Mouse (Mus musculus) ES-E14 (cell line): ENCODE results near the gene Dnajb14. TPM values are rescaled to one million over a fixed set of nuclear protein-coding genes. Genes with fewer than 3 reads are reported as not detected.

Source experiments
- DNase-seq: peaks from one replicate; pipeline ENCODE4 v3.0.0-alpha.2; 2013; ENCODE audit warnings: low read depth, low spot score
- H3K27ac ChIP-seq: 2 replicates; pipeline ENCODE4 v1.5.1; 2012; ENCODE audit warnings: low read depth, mild to moderate bottlenecking, low read length, moderate library complexity, mixed read lengths; ENCODE audit not compliant: poor library complexity, insufficient read depth, severe bottlenecking
- H3K36me3 ChIP-seq: 2 replicates; pipeline ENCODE4 v1.6.1; 2012; ENCODE audit warnings: mild to moderate bottlenecking, low read length, moderate library complexity, mixed read lengths; ENCODE audit not compliant: control insufficient read depth, poor library complexity, insufficient read depth, severe bottlenecking
- H3K4me1 ChIP-seq, 2 experiments: fragments of 150-350 bp in 1 of 2; sonication (generic) in 1 of 2; 2 replicates each; pipeline ENCODE4 v1.6.1; 2012; ENCODE audit warnings: low read length in 2 of 2, mild to moderate bottlenecking in 1 of 2, mixed read lengths in 1 of 2; ENCODE audit not compliant: control insufficient read depth in 2 of 2, insufficient read depth in 2 of 2, poor library complexity in 1 of 2
- H3K4me3 ChIP-seq, 2 experiments: fragments of 150-350 bp in 1 of 2; sonication (generic) in 1 of 2; 2 replicates each; pipeline ENCODE4 v1.5.1; 2012; ENCODE audit warnings: low read length in 2 of 2, low read depth in 1 of 2, mild to moderate bottlenecking in 1 of 2, mixed read lengths in 1 of 2; ENCODE audit not compliant: insufficient read depth in 1 of 2, poor library complexity in 1 of 2, severe bottlenecking in 1 of 2
- H3K9ac ChIP-seq: 2 replicates; pipeline ENCODE4 v1.6.1; 2012; ENCODE audit warnings: low read depth, mild to moderate bottlenecking, low read length, mixed read lengths; ENCODE audit not compliant: poor library complexity, insufficient read depth, severe bottlenecking
- H3K9me3 ChIP-seq: fragments of 150-350 bp; sonication (generic); 2 replicates; pipeline ENCODE4 v1.6.1; 2012; ENCODE audit warnings: low read depth, mild to moderate bottlenecking, low read length; ENCODE audit not compliant: control insufficient read depth, insufficient read depth
- CHD2 ChIP-seq: IDR thresholded peaks from 2 replicates; pipeline ENCODE4 v1.6.1; 2014; ENCODE audit warnings: mild to moderate bottlenecking, low read depth, low read length, inconsistent platforms
- HCFC1 ChIP-seq: IDR thresholded peaks from 2 replicates; pipeline ENCODE4 v1.6.1; 2012; ENCODE audit warnings: low read length, inconsistent platforms, borderline replicate concordance; ENCODE audit not compliant: insufficient read depth
- MAFK ChIP-seq: IDR thresholded peaks from 2 replicates; pipeline ENCODE4 v1.6.1; 2014; ENCODE audit warnings: mild to moderate bottlenecking, low read depth, low read length, inconsistent platforms; ENCODE audit not compliant: insufficient read depth
- ZC3H11A ChIP-seq: IDR thresholded peaks from 2 replicates; pipeline ENCODE4 v1.6.1; 2012; ENCODE audit warnings: low read depth, mild to moderate bottlenecking, inconsistent platforms, low read length, borderline replicate concordance
- ZNF384 ChIP-seq: IDR thresholded peaks from 2 replicates; pipeline ENCODE4 v1.6.1; 2012; ENCODE audit warnings: low read depth, low read length, inconsistent platforms
- in situ Hi-C, 2 experiments: fragments of 600-800 bp; cut with MboI; formaldehyde crosslinking; loops; one replicate each; pipeline ENCODE4 v1.15.1; 2025; ENCODE audit warnings: low sequenced_read_pairs in 2 of 2, inconsistent platforms in 1 of 2; ENCODE audit not compliant: unreplicated experiment in 2 of 2
- total RNA-seq: library from RNA; depleted of rRNA; stranded (reverse); fragments of 300-350 nt; gene quantifications from 2 replicates; pipeline ENCODE4 v1.2.3, GENCODE M21; 2012

Dnajb14 gene
- total RNA-seq, 1 experiment: 5.1 TPM

GRCm38 (mm10) chr3:137940757-137941156 is 73.3 kb downstream of the Dnajb14 start:
- peaks cover 5 to 7% of the 10 kb centered on the region in 2 experiments; a peak in 2 of 4 replicates for H3K4me1 ChIP-seq
- no peak overlapping the region for H3K27ac ChIP-seq
- in situ Hi-C loops: no loop called here
- no peak overlapping the region for H3K4me3 ChIP-seq
- H3K9me3 ChIP-seq: no peaks in the 10 kb centered on the region
- no peak for DNase-seq
- H3K36me3 ChIP-seq: no peaks in the 10 kb centered on the region; the same call in 1 of the 2 replicates
- no peak overlapping the region for H3K9ac ChIP-seq
- TF ChIP-seq CHD2 (no peak), ZC3H11A (no peak), HCFC1 (no peak), ZNF384 (no peak), MAFK (no peak)

- no peak for DNase-seq
- Histone ChIP-seq H3K36me3 (no peaks in the 10 kb centered on the region; the same call in 1 of the 2 replicates), H3K4me3 (no peak overlapping the region), H3K4me1 (peaks cover 5 to 7% of the 10 kb centered on the region in 2 experiments; a peak in 2 of 4 replicates), H3K9me3 (no peaks in the 10 kb centered on the region), H3K9ac (no peak overlapping the region), H3K27ac (no peak overlapping the region)
- in situ Hi-C loops: no loop called here
- no peak for TF ChIP-seq ZC3H11A
- no peak for TF ChIP-seq CHD2
- no peak for TF ChIP-seq ZNF384
- TF ChIP-seq MAFK: no peak
- TF ChIP-seq HCFC1: no peak
Observed at GRCm38 (mm10) chr3:137941555-137941954, 74.1 kb downstream of the Dnajb14 start.

- in situ Hi-C loops: no loop called here
- no peak overlapping the region for H3K27ac ChIP-seq
- TF ChIP-seq CHD2 (no peak), ZNF384 (no peak), HCFC1 (no peak), MAFK (no peak), ZC3H11A (no peak)
- H3K4me1 ChIP-seq: peaks cover 5 to 7% of the 10 kb centered on the region in 2 experiments; a peak in 2 of 4 replicates
- no peaks in the 10 kb centered on the region for H3K9me3 ChIP-seq
- H3K9ac ChIP-seq: no peak overlapping the region
- no peaks in the 10 kb centered on the region; the same call in 1 of the 2 replicates for H3K36me3 ChIP-seq
- no peak overlapping the region for H3K4me3 ChIP-seq
- DNase-seq: no peak
Observed at GRCm38 (mm10) chr3:137942098-137942622, 74.7 kb downstream of the Dnajb14 start.

- no peaks in the 10 kb centered on the region for H3K9me3 ChIP-seq
Observed at GRCm38 (mm10) chr3:137943737-137944154, 76.3 kb downstream of the Dnajb14 start.

More at GRCm38 (mm10) chr3:137943737-137944154, 76.3 kb downstream of the Dnajb14 start:
- in situ Hi-C loops: no loop called here
- DNase-seq: no peak
- Histone ChIP-seq H3K9ac (no peak overlapping the region), H3K27ac (no peak overlapping the region), H3K36me3 (no peaks in the 10 kb centered on the region), H3K4me3 (no peak overlapping the region), H3K4me1 (peaks cover 5 to 7% of the 10 kb centered on the region in 2 experiments; a peak in 2 of 4 replicates)
- TF ChIP-seq ZNF384 (no peak), ZC3H11A (no peak), CHD2 (no peak), MAFK (no peak), HCFC1 (no peak)
